Mouse (Mus musculus): ENCODE measurements around the gene Il4ra.

The Il4ra gene

DNA sequence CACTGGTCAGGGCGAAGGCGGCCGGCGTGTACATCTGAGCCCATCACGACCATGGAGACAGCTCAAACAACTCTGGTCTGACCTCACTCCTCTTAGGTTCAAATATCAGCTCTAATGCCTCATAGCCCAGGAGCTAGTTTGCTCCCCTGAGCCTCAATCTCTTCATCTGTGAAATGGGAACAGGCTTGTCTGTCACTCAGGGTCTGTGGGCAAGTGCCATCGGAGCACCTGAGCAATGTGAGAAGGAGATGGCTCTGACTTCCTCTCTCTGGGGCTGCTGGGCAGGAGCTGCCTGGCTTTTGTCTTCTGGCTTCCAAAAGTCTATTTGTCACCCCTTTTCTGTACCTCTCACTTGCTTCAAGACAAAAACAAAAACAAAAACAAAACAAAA is 49.4 kb downstream of the Il4ra start:
- DNase-seq: no peak

DNA sequence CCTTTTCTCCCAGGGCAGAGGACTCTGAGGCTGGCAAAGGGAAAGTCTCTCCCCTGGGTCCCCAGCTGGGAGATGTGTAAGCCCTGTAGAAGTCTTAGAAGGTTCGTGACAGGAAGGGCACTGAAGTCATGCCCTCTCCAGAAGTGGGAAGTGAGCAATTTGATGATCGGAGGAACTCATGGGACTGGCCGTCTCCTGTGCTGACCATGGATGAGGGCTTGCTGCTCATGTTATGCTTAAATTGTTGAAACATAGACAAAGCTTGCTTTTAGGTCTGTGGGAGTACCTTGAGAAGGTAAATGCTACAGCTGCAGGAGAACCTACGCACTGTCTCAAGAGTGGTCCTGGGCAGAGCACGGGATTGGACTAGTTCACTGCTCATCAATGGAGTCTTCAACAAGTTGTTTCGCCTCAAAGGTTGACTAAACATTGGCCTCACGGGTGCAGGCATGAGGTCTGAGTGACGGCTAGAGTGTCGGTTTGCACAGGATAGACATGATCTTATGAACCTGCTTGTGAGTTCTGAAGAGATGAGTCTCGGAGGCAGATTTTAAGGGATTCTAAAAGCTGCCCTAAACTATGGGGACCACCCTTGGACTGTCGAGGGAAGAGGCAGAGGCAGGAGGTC is 50.0 kb downstream of the Il4ra start:
- no peak for DNase-seq

DNA sequence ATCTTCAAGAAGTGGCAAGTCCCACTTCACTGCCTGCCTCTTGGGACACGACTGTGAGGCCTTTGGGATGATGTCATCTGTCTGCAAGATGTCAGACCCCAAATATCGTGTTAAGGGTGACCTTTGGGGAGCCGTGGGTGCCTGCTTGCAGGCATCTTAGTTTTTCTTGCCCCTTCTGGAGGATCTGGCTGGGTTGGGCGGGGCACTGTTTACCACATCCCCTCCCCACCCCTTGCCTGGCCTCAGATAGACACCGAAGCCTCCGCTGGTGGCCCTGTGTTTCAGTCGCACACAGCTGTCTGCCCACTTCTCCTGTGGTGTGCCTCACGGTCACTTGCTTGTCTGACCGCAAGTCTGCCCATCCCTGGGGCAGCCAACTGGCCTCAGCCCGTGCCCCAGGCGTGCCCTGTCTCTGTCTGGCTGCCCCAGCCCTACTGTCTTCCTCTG is 51.3 kb downstream of the Il4ra start, which contains the start of gene Il21r:
Gene Il21r, plus strand, starts transcription at position 245 of the 447 bp plus-strand sequence.
- peak in 1 of 2 experiments; percentile 30 for DNase-seq

DNA sequence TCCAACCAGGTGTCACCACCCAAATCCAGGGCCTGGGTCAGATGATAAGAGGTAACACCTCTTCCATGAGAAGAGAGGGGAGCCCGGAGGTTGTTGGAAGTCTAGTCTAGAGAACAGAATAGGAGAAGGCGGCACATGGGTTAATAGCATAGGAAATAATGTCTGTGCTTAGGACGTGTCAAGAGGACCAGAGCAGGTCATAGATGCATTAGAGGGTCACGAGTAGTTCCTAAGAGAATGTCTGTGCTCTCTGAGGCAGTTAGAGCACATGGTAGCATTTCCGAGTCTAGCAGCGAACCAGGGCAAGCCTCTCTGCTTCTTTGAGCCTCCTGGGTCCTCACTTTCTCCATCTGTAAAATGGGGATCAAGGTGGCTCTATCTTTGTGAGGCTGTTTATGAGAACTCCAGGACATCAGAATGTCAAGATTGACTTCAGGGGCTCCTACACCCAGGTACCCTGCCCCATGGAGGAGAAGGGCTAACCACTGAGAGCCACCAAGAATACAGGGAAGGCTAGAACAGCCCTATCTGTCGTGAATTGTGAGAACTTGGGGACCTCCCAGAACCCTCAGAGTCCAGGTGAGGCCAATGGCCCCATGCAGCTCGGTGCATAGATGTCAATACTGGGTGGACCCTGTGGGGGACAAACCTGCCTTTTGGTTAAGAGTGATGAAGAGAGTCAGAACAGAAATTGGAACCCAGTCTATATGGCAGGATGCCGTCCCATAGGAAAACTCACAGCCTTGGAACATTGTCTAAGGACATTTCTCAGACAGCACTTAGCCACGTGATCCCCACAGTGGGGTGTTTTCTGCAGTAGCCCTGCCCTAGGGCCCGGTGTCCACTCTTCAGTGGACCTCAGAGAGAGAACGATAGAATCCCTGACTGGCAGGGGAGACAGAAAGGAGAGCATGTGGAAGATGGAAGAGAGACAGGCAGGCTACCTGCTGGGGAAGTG is 52.7 kb downstream of the Il4ra start:
- DNase-seq: no peak

DNA sequence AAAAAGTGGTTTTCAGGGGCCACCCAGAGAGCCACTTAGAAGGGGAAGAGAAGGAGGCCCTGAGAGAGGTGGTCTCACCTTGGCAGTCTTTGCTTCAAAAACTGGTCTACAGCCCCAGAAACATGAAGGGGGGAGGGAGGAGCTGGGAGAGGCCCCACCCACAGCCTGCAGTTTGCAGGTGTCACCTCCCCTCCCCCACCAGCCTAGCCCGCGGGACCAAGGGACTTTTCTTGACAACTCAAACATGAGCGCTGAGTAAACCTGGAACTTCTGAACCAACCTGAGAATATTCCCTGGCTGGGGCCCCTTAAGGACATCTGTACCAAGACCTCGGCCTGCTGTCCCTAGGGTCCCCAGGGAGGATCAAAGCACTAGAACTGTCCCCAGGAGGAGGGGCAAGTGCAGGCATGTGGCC is 53.8 kb downstream of the Il4ra start:
- DNase-seq: no peak

DNA sequence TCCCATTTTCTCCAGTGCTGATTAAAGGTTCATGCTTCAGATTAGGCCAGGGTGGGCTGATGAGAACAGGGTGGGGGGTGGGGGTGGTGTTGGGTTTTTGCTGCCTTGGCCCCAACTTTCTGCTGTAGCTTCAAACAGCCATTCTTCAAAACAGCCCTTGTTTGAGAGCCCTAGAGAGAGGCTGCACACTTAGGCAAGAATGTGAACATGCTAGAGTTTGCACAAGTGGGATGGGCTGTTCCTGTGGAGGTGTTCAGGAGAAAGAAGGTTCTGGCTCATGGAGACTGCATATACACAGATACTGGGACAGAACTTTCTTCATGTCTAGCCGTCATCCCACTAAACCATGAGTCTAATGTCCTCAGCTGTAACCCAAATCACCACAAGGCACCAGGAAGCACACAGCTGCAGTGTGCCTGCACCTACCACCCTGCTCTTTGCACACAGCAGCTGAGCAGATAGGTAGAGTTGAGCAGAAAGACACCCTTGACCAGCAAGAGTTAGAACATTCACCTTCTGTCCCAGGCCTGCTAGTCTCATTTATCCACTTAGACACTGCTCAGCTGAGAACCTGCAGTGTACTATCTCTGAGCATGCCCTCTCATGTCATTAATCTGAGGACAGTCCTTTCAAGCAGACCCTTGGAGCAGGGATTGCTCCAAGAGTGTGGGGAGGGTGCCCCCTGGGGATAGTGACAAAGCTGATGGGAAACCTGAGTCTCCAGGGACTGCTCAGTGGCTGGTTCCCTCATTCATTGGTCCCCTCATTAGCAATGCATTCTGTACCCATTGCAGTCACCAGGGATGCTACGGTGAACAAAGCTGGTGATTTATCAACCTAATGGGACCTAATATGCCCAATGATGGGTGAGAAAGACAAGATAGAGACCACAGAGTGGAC is 54.6 kb downstream of the Il4ra start:
- DNase-seq: no peak

DNA sequence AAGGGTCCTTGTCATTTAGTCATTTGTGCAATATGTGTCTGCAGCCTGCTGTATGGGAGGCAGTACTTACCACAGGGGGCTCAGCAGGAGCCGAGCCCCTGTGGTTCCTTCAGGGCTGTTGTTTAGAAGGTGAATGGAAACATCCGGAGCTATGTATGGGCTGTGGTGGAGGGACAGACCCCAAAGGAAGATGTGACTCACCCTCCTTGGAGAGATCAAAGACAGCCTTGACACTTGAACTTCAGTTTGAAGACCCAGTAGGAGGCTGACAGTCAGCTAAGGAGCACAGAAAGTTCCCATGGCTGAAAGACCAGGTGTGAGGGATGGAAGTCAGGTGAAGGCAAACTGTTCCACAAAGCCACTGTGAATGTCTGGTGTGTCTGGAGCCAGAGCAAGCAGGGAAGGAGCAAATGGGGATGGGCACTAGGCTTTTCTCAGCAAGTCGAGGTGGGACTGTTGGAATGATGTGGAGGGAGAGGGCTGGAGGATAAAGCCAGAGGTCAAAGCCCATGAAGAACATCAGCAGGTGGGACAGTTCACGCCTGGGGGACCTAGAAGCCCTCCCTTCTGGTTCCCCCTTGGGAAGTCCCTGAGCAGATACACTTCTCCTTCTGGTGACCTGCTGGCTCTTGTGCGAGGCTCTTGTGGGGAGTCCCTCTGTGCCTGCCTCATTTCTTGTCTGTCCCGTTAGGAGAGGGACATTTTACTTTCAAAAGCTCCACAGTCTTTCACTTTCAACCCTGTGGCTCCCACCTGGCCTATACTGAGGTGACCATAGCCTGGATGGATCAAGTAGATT is 55.7 kb downstream of the Il4ra start:
- DNase-seq: no peak

DNA sequence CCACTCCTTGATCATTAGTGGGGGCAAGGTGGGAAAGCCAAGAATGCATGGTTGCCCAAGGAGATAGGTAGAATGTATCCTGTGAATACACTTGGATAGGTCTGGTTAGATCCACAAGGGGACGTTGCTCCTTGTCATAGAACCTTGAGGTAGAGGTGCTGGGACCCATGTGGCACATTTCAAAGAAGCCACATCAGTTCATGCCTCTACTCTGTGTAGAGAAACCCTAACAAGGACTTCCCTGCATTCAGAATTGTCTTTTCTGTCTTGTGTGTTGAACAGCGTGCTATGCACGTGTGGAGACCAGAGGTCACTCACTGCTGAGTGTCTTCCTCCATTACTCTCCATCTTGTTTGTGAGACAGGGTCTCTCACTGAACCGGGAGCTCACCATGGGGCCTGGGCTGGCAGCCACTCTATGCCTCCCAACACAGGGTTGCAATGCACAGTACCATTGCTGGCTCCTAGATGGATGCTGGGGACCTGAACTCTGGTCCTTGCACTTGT is 56.3 kb downstream of the Il4ra start:
- DNase-seq: no peak

DNA sequence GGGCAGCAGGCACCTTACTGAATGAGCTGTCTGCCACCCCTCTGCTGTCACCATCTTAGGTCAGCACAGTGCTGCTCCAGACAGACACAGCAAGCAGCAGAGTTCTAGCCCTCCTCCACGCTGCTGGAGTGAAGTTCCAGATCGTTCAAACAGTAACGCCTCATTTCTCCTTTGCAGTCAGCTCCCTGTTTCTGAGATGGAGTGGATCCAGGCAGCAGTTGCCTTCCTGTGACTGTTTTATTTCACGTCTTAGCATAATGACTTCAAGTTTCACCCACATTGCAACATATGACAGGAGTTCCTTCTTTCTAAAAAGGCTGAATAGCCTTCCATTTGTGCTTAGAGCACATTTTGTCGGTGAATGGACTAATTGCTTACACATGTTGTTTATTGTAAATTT is 61.7 kb downstream of the Il4ra start:
- DNase-seq: no peak

DNA sequence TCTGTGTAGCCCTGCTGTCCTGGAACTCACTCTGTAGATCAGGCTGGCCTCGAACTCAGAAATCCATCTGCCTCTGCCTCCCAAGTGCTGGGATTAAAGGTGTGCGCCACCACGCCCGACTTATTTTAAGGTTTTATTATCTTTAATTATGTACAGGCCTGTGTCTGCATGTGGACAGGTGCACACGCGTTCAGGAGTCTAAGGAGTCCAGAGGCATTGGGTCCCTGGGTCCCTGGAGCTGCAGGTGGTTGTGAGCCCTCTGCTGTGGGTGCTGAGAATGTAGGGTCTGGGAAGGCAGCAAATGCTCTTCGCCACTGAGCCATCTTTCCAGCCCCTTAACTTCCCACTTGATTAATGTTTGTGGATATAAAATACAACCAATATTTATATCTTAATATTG is 63.5 kb downstream of the Il4ra start:
- no peak for DNase-seq

DNA sequence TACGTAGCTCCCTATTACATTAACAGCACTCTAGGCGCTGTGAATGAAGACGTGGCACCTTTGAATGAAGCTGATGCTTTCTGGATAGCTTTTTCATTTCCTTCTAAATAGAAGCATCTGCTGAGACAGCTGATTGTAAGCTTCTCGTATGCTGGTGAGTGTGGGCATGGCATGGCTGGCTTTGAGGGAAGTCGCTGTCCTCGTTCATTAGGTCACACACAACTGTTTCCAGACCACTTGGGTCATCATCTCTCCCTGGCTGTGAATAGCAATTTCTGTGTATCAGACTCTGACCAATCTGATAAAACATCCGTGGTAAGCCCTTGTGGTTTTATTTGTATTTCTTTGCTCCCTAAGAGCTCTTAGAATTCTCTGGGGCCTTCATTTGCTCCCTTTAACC is 66.1 kb downstream of the Il4ra start:
- DNase-seq: no peak

DNA sequence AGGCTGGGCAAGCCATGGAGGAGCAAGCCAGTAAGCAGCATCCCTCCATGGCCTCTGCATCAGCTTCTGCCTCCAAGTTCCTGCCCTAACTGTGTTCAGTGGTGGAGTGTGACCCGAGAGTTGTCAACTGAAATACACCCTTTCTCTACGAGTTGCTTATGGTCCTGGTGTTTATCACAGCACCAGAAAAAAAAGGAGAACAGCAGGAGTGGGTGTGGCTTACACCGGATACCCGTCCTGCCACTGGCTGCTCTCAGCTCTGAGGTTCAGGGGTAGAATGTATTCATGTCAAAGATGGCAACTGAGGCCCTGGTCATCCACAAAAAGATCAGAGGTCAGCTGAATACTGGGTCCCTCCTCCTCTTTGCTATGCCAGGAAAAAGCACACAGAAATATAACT is 68.2 kb downstream of the Il4ra start:
- no peak for DNase-seq

DNA sequence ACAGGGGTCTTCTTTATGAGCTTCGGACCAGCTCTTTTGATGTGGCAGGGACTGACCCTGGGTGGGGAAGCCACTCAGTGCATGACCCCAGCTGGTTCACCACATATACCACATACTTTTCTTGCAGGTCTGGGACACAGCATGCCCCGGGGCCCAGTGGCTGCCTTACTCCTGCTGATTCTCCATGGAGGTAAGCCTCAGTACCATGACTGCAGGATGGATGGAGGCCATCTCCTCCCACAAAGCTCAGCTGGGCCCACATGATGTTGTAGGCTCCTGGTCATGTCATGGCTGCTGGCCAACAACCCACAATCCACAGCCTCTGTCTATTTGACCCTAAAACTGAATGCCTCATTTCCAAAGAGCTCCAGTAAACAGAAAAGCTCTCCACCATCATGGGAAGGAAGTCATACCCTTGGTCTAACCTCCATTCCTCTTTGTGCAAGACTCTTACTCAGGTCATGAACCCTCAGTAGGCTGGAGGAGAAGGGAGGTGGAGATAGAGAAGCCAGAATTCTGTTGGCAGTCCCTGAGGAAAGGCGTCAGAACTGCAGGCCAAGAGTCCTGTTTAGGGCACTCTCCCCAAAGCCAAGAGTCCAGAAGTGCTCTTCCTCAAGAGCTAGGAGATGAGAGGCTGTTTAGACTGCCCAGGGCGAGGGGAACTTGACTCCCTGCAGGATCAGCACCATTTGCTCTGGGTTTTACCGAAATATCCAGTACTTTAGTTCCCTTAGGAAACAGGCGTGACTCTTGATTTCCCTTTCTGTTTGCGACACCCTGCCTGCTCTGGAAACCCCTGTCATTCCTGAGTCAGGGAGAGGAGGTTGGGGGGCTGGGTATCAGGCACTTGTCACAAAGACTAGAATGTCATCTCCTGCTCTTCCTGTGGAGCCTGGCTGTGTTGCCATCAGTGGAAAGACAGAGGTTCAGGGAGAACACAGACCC is 71.1 kb downstream of the Il4ra start:
- no peak for DNase-seq

DNA sequence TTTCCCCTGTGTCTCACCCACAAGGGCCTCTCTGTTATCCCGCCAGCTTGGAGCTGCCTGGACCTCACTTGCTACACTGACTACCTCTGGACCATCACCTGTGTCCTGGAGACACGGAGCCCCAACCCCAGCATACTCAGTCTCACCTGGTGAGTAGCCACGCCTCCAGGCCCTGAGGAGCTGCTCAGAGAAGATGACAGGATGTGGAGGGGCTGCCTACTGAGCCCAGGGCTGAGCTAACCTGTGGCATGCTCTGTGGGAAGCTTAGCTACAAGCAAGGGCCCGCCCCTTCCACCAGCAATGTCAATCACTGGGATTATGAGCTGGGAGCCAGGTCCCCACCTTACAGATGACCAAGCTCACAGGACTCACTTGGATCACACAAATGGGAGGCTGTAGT is 73.3 kb downstream of the Il4ra start:
- DNase-seq: no peak

DNA sequence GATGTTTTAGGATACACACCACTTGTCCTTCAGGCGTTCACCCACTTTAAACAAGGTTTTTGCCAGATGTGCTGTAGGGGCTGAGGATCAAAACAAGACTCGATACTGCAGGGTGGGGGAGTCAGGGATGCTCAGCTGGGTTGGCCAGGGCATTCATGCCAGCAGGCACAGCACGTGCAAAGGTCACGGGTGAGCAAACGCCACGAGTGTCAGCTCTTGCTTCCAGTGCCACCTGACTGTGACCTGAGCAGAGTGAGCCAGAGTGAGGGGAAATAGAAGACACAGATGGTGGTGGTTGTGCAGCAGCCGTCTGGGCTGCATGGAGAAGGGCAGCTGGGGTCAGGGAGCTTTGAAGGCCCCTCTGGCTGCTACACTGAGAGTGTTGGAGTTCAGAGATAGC is 73.9 kb downstream of the Il4ra start:
- no peak for DNase-seq

Measured in kidney, postnatal 36 days (tissue).